Mouse (Mus musculus) frontal cortex, adult 2 months (tissue): ENCODE data around the gene Adamts16. TPM values are rescaled to one million over a fixed set of nuclear protein-coding genes. Genes with fewer than 3 reads are reported as not detected.

Experiments
- DNase-seq, 2 experiments: peaks; one replicate each; pipeline ENCODE4 v3.0.0; 2022; ENCODE audit warnings: low spot score in 1 of 2; ENCODE audit errors: extremely low spot score in 1 of 2
- polyA plus RNA-seq: library from polyadenylated mRNA; depleted of rRNA; stranded (reverse); fragments of >200 nt; gene quantifications from 2 replicates; pipeline ENCODE4 v1.2.3, GENCODE M21; 2012

Gene Adamts16
- polyA plus RNA-seq, 1 experiment = 5.1 TPM

DNA sequence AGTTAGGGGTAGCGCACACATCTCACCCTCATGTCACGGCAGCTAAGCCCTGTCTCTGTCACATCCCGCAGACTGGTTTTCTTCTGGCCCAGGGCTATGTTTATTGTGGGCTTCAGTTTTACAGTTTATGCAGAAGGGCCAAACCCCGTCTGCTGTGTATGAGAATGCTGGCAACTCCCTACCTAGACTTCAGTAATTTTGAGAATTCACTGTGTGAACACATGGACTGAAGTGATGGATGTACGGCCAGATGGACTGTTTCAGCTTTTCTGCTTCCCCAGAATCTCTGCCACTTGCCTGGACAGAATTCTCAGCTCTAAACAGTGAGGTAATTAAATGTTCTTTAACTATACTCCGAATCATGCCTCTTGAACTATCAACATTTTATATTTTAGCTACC is 70.5 kb downstream of the Adamts16 start:
- DNase-seq = no peak

DNA sequence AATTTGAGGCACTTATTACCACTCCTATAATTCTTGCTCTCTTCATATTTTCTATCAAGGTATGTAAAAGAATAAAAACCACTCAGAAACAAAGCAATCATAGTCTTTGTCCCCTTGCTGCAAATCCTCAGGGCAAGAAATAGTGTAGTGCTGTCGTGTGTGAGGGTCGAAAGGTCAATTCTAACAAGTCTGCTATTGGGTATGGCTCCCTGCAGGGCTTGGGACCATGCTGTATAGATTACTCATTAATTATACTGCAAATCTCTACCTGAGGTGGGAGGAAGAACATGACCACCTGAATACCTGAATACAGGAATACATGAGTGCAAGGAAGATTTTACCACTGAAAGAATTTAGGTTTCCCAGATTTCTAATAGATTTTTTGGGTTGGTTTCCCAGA is 72.5 kb downstream of the Adamts16 start:
- DNase-seq = no peak

DNA sequence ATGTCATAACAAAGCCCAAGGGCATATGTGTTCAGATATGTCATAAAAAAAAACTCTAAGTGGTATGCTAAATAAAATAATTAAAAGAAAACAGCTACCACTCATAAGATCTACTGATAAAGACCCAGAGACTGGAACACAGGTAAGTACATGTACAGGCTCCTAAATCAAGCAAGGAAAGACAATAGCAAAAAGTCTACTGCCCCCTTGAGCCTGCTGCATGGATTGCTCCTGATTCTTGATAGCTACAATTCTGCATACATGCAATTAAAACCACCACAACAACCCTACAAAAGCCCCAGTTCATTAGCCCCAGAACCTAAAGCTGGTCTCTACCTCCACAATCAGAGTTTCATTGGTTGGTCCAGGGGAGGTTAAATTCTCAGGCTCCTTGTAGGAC is 74.1 kb downstream of the Adamts16 start:
- DNase-seq = peak; percentile 12 to 63

- DNase-seq = no peak
Measured at GRCm38 (mm10) chr13:70764682-70765081, 76.9 kb downstream of the Adamts16 start.

DNA sequence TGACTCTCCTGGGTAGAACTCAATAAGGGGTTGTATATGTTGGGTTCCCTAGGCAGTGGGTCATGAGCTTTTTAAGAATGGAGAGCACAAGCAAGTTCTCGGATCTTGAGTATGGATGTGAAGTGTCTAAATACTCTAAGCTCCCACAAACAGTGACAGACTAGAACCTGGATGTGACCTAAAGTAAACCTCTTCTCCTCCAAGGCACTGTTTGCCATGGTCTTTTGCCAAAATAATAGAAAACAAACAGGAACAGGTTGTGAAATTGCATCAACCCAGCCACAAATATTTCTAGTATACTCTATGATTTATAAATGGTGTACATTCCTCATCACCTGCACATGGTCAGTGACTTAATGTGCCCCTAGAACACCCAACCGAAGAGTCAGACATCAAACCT is 79.0 kb downstream of the Adamts16 start:
- no peak for DNase-seq

GRCm38 (mm10) chr13:70761312-70761711 is 80.3 kb downstream of the Adamts16 start:
- DNase-seq = no peak

DNA sequence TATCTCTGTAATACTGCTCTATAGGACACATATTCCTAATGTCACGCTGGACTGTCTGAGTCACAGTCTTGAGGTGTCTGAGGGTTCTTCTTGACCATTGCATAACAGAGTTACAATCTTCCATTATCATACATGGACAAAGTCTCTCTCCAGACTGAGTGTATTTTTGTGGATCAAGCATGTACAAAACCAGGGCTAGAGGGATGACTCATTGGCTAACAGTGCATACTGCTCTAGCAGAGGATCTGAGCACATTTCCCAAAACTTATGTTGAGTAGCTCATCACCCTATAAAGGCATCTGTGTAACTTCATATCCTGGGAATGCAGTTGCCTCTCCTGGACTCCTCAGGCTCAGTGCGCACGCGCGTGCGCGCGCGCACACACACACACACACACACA is 81.4 kb downstream of the Adamts16 start:
- DNase-seq = peak in 1 of 2 experiments; percentile 19

DNA sequence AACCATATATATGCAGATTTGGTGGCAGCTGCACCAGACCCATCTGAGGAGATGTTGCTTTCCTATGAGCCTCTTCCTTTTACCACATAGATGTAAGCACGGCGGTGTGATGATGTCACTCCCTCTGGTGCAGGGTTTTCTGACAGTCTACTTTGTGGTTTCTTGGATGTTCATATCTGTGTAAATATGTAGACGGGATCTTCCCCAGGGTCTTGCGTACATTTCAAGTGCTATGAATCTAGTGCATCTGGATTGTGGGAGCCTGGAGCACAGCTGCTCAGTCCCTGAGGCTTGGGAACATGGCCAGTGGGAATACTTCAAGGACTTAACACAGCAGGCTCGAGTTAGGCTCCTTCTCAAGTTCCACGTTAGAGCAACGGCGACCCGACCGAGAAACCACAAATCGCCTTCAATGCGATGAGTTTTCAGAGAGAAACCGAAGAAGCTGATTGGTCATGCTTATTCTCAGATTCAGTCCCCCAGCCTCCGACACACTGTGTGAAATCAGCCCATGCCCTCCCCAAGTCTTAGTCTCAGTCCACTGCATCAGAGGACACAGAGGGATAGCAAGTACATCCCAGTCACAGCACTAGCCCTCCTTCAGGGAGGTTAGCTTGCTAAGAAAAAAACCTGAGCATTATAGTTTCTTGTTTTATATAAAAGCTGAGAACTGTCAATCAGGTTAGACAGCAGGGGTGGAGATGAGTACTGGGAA is 95.2 kb downstream of the Adamts16 start:
- no peak for DNase-seq

DNA sequence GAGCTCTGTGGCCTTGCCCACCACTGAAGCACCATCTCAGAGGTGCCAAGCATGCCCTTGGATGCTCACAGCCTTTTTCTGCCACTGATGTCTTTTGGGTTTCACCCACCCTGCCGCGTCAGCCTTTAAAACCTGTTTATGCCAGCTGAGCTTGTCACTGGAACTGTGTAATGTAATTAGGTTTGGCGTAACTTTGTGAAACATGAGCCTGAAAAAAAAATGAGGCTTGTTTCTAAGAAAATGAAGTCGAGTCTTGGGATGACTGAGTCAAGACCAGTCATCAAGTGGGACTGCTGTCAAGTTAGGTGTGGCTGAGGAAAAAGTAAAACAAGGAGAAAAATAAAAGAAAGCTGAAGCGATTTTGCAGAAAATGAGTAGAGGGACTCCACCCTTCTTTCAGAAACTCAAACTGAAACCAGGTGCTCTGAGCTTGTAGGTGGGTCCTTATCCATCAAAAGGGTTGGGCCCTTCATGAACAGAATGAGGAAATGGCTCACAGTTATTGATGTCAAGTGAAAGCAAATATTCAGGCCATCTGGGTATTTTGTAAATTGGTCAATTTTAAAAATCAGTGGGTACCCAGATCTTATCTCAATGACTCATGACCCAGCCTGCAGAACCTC is 97.1 kb downstream of the Adamts16 start:
- no peak for DNase-seq

DNA sequence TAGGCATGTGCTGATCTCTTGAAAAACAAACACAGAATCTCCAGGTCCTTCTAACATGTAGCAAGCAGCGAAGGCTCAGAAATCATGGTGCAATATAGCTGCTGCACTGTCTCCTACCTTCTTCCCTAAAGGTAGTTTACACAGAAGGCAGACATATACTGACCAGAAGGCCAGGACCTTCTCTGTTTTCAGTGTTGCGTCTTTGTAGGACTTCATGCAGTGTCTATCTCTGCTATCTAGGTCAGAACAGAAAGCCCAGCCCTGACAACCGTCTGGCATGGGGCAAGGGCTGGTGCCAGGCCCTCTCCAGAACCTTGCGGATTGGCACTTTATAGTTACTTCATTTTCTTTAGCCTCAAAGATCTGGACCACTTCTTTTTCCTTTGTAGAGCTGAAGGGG is 98.9 kb downstream of the Adamts16 start:
- DNase-seq = no peak

GRCm38 (mm10) chr13:70740281-70741240 is 101.0 kb downstream of the Adamts16 start:
- no peak for DNase-seq

DNA sequence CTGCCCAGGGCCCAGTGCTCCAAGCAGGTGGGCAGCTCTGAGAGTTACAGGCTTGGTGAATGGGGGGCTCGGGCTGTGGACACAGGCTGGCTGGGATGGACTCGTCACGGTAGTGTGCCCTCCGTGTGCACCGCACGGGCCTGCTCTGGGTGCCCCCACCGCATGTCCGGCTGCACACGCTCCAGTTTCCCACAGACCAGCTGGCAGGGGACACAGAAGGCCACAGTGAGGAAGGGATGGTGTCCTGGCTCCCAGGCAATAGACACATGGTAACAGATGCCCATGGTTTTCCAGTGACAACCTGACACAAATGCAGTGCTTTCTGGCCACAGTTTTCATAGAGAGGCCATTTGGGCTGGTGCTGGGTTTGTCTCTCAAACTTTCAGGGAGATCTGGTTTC is 102.8 kb downstream of the Adamts16 start:
- no peak for DNase-seq

- no peak for DNase-seq
Measured at GRCm38 (mm10) chr13:70736409-70736808, 105.2 kb downstream of the Adamts16 start.

DNA sequence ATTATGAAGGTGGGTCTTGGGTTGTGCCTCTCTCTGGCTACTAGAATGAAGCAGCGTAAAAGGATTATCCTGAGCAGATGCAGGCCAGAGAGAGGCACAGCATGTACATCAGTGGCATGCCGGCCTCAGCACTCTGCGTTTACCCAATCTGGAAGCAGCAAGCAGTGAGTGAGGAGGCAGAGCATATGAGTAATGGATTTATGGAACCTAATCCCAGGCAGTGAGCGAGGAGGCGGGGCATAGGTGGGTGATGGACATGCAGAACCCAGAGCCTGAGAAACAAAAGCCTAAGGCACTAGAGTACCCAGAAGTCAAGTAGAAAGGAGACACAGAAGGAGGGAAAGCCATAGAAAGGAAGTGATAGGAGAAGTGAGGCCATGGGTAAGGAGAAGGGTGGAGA is 107.0 kb downstream of the Adamts16 start:
- DNase-seq = no peak

DNA sequence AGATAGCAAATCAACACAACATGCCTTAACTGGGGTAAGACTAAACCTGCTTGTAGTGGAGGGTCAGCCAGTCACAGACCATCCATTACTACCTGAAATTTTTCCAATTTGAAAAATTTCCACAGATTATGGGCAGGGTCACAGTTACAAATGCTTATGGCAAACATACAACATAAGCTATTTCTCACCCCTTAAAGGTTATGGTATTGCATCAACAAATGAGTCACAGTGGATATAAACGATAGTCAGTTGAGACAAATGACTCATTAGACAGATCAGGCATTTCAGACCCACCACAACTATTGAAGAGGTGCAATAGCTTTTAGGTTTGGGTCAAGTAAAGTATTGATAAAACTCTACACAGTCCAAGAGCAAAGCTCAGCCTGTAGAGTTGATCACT is 107.7 kb downstream of the Adamts16 start:
- no peak for DNase-seq

DNA sequence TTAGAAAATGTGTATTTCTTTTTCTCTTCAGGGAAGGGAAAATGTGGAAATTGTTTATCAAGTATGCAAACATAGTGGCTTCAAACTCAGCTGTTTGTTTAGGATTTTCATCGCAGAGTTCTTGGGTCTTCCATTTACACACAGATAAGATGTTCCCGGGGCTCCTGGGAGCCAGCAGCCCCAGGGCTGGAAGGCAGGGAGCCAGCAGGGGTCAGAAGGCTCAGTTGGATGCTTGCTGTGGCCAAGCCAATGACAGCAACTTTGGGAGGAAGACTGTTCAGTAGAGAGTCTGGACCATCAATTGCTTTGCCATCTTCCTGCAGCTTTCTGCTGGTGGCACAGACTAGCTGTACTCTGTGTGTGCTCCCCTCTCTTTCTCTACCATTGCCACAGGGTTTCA is 108.4 kb downstream of the Adamts16 start:
- DNase-seq = no peak

DNA sequence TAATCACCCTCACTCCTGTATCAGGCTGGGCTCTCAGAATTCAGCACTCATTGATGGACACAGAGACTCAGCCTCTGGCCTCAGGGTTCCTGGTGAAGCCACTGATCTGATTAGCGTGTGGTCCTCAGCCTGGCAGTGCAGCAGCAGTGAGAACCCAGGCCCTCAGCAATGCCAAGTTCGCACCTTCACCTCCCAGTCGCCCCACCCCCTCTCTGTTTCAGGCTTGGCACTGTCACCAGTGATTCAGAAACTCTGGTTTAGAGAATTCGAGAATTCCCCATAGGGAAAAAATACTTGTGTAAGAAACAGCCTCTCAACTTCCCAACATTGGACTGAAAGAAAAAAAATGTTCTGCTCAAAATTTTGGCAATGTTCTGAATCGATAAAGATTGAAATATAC is 108.8 kb downstream of the Adamts16 start:
- no peak for DNase-seq

DNA sequence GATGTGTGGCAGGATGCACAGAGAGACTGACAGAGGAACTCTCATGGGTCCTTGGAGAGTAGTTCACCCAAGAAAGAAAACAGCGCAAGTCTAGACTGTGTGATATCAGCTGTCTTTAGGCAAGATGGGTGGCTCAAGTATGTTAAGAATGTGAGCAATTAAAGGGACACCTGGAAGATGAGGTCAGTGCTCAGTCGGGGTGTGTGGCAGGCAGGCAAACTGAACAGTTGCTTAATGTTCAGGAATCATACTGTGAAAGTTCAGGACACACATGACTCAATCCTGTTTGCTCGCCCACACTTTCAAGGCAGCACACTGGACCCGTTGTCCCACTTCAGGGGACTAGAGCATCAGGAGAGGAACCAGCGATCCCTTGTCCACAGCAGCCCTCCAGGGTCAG is 110.3 kb downstream of the Adamts16 start:
- DNase-seq = no peak

DNA sequence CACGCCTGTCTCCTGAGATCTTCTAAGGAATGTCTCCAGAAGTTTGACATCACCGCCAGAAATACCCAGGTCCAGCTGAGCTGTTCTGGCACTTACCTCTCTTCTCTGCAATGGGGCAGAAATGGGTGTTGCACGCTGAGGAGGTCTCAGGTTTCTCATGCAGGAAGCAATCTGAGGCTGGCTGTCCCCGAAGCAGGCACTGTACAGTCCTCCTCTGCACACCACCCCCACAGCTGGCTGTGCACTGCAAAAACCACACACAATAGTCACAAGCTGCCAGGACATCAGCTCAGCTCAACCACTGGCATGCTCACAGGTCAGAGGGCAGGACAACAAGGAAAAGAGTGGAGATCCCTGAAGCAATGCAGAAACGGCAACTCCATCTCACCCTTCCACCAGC is 111.6 kb downstream of the Adamts16 start:
- DNase-seq = no peak

DNA sequence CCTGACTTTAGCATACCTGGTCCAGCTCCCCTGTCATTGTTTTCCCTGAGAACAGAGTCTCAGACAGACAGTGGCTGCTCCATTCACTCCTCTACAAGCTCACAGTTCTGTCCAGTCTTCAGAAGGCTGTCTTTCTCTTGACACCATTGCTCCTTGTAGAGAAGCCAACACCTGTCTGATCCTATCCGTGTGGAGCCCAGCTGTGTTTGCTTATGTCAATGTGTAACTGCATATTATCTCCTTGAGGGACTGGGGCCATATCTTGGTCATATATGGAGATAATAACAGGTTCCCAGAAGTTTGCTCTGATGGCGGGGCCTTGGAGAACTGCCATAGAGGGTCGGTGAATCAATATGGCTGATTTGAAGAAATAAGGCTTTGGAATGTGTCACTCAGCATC is 115.4 kb downstream of the Adamts16 start:
- DNase-seq = no peak

DNA sequence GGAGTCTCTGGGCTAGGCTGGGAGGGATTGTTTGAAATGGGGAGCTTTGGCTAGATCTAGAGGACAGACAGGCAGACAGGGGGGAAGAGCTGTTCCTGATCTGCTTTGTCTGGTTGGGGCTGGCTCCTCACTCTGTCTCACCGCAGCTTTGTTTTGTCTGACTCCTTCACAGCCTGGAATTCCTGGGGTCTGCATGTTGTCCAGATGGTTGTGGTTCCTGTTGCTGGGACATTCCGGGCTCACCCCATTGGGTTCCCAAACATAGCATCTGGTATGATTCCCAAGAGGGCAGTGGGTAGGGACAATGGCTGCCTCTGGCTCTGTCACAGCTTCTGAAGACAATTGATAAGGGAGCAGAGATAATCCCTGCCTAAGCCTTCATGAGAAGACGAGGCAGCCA is 117.0 kb downstream of the Adamts16 start:
- DNase-seq = no peak
